Mouse (Mus musculus) spleen, adult 18-20 months (tissue): ENCODE measurements around the gene Gm11554.
"Not testable (repeated sequence)": the region's sequence is repeated elsewhere in the genome, so short reads cannot be mapped to it uniquely, and the experiment has no call there.

ENCODE experiments used
- DNase-seq, 2 experiments: peaks; one replicate each; pipeline ENCODE4 v3.0.0; 2022; ENCODE audit warnings: mixed read lengths in 2 of 2

Gm11554 gene

DNA sequence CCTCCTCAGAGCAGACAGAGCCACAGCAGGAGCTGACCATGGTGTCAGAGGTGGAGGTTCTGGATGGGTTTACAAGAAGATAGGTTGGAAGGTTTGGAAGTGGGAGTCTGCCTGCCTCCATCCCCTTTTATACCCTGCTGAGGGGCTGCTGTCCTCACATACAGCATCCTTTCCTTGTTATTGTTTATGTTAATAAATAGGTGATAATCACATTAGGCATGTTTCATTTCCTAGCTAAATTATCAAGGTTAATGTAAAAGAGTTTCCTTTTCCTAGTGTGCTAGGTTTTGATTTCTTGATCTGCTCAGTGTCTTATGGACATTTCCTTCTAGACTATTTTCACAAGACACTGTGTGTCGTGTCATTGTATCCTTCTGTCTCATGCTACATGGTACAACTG is at the start of gene Gm11554:
Gene Gm11554, minus strand, starts transcription at position 101 of the 400 bp plus-strand sequence.
- not testable (repeated sequence) for DNase-seq

DNA sequence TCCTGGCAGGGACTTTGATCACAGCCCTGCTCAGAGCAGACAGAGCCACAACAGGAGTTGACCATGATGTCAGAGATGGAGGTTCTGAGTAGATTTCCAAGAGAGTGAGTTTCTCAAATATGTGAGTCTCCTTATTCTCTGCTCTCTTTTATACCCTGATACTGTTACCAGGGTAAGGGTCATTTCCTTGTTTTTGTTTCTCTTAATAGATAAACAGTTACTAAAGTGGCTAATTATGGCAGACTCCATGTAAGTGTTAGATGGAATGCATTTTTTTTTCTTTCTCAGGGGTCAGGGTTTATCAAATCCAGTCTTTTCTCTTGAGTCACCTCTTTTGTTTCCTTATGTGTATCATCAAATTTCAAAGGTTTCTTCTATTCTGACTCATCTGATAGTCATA is 47.3 kb upstream of the Gm11554 start, which contains the start of gene Krtap4-16:
Gene Krtap4-16, minus strand, starts transcription at position 101 of the 400 bp plus-strand sequence.
- no peak for DNase-seq

DNA sequence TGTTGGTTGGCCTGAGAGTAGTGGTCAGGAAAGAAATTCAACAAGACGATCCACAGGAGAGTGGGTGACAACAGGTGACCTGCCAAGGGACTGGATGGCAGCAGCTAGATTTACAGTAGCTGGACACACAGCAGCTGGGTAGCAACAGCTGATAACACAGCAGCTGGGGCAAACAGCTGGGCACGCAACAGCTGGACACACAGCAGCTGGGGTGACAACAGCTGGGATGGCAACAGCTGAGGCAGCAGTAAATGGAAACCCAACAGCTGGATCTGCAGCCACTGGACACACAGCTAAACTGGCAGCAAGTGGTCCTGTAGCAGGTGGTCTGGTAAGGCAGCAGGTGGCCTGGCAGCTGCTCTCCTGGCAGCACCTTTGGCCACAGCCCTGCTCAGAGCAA is 42.5 kb upstream of the Gm11554 start:
- no peak for DNase-seq

DNA sequence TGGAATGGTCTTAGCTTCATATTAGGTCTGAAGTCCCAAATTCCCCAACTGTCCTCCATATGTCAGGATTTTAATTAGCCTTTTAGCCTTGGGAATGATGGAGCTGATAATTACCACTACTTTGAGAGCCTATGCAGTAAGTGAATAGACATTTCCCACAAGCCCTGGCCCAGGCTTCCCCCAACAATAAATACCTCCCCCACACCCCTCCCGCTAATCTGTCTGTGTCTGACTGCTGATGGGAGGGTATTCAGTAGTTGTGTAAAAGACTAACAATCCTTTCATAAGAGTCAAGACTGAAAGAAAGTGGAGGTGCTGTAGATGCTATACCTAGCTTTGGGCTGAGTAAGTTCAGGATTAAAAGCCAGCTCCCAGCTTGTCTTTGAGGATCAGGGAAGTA is 37.9 kb upstream of the Gm11554 start:
- DNase-seq, result no peak

DNA sequence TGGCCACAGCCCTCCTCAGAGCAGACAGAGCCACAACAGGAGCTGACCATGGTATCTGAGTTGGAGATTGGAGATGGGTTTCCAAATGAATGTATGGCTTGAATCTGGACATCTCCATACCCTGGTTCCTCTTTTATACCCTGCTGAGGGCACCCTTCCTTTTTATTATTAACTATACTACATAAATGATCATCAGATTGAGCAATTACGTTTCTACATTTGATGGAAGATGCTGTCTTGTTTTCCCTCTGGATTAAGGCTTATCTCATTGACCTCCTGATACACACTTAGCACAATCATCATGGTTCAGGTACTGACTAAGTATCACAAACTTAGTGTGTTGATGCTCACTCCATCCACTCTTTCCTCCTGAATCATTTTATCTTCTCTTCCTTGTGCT is 33.7 kb upstream of the Gm11554 start, which contains the start of gene 2300003K06Rik:
Gene 2300003K06Rik, minus strand, starts transcription at position 101 of the 400 bp plus-strand sequence.
- DNase-seq, result no peak

DNA sequence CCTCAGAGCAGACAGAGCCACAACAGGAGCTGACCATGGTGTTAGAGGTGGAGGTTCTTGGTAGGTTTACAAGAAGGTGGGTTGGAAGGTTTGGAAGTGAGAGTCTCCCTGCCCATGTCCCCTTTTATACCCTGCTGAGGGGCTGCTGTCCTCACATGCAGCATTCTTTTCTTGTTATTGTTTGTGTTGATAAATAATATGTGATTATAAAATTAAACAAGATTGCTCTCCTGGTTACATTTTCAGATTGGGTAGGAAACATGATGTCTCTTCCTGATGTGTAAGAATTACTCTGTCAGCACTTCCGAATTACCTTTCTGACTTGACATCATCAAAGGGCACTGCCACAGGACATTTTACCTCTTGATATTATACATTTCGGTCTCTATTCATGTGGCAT is 11.3 kb upstream of the Gm11554 start, which contains the start of gene Gm11564:
Gene Gm11564, minus strand, starts transcription at position 101 of the 400 bp plus-strand sequence.
- not testable (repeated sequence) for DNase-seq

DNA sequence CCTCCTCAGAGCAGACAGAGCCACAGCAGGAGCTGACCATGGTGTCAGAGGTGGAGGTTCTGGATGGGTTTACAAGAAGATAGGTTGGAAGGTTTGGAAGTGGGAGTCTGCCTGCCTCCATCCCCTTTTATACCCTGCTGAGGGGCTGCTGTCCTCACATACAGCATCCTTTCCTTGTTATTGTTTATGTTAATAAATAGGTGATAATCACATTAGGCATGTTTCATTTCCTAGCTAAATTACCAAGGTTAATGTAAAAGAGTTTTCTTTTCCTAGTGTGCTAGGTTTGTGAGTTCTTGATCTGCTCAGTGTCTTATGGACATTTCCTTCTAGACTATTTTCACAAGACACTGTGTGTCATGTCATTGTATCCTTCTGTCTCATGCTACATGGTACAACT is 5.5 kb upstream of the Gm11554 start, which contains the start of gene Krtap4-13:
Gene Krtap4-13, minus strand, starts transcription at position 101 of the 400 bp plus-strand sequence.
- not testable (repeated sequence) for DNase-seq

DNA sequence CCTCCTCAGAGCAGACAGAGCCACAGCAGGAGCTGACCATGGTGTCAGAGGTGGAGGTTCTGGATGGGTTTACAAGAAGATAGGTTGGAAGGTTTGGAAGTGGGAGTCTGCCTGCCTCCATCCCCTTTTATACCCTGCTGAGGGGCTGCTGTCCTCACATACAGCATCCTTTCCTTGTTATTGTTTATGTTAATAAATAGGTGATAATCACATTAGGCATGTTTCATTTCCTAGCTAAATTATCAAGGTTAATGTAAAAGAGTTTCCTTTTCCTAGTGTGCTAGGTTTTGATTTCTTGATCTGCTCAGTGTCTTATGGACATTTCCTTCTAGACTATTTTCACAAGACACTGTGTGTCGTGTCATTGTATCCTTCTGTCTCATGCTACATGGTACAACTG is 5.4 kb downstream of the Gm11554 start, which contains the start of gene Gm11569:
Gene Gm11569, minus strand, starts transcription at position 101 of the 400 bp plus-strand sequence.
- not testable (repeated sequence) for DNase-seq

DNA sequence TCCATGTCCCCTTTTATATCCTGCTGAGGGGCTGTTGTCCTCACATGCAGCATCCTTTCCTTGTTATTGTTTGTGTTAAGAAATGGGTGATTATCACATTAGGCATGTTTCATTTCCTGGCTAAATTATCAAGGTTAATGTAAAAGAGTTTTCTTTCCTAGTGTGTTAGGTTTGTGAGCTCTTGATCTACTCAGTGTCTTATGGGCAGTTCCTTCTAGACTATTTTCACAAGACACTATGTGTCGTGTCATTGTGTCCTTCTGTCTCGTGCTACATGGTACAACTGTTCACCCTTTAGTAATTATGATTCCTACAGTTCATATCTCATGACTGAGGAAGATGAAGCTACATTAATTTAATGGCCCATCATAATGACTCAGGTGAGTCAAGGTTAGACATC is 10.9 kb downstream of the Gm11554 start, which contains the start of gene Gm11596:
Gene Gm11596, minus strand, starts transcription at position 101 of the 400 bp plus-strand sequence.
- DNase-seq, result no peak

DNA sequence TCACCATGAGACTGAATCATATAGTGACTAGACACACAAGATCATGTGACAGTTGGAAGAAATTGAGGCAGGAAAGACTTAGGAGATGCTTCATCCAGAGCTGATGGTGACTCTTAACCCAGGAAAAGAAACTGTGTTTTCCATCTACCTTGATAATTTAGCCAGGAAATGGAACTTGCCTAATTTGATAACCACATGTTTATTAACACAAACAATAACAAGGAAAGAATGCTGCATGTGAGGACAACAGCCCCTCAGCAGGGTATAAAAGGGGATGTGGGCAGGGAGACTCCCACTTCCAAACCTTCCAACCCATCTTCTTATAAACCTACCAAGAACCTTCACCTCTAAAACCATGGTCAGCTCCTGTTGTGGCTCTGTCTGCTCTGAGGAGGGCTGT is 19.3 kb downstream of the Gm11554 start, which contains the start of gene Krtap4-9:
Gene Krtap4-9, plus strand, starts transcription at position 301 of the 400 bp plus-strand sequence.
- DNase-seq, result not testable (repeated sequence)

DNA sequence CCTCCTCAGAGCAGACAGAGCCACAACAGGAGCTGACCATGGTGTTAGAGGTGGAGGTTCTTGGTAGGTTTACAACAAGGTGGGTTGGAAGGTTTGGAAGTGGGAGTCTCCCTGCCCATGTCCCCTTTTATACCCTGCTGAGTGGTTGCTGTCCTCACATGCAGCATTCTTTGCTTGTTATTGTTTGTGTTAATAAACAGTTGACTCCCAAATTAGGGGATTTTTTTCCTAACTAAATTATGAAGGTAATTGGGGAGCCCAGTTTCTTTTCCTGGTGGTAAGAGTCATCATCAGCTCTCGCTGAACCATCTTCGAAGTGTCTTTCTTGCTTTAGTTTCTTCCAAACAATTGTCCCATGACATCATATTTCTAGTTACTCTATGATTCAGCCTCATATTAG is 23.6 kb downstream of the Gm11554 start, which contains the start of gene Krtap4-8:
Gene Krtap4-8, minus strand, starts transcription at position 101 of the 400 bp plus-strand sequence.
- no peak for DNase-seq

DNA sequence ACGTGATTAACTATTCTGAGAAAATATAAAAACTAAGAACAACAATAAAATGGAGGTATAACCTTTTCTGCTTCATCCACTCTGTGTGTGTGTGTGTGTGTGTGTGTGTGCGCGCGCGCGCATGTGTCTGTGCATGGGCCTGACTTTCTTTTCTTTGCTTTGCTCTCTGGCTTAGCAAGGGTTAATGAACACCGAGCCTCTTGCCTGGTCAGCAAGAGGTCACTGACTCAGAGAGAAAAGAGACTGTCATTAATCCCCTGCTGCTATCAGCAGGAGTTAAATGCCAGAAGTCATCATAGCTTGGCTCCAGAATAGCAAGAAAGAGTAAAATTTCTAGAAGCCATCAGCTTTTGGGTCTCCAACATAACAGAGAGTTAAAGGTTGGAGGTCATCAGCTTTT is 25.8 kb downstream of the Gm11554 start:
- no peak for DNase-seq

DNA sequence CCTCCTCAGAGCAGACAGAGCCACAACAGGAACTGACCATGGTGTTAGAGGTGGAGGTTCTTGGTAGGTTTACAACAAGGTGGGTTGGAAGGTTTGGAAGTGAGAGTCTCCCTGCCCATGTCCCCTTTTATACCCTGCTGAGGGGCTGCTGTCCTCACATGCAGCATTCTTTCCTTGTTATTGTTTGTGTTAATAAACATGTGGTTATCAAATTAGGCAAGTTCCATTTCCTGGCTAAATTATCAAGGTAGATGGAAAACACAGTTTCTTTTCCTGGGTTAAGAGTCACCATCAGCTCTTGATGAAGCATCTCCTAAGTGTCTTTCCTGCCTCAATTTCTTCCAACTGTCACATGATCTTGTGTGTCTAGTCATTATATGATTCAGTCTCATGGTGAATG is 31.4 kb downstream of the Gm11554 start, which contains the start of gene Gm11595:
Gene Gm11595, minus strand, starts transcription at position 101 of the 400 bp plus-strand sequence.
- DNase-seq, result not testable (repeated sequence)

DNA sequence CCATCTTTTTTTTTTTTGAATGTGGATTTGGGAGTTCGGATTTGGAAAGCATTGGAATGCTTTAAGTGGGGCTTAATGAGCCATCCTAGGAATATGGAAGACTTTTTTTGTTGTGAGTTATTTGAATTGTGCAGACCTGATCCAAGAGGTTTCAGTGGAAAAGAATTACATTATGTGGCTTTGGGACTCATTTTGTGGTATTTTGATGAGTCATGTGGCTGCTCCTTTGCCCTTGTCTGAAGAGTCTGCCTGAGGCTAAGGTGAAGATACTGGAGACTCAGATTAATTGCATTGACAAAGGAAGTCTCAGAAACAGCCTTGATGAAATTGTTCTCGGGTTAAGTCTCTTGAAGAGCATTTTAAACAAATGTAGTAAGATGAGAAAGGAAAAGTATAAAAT is 35.8 kb downstream of the Gm11554 start:
- no peak for DNase-seq

DNA sequence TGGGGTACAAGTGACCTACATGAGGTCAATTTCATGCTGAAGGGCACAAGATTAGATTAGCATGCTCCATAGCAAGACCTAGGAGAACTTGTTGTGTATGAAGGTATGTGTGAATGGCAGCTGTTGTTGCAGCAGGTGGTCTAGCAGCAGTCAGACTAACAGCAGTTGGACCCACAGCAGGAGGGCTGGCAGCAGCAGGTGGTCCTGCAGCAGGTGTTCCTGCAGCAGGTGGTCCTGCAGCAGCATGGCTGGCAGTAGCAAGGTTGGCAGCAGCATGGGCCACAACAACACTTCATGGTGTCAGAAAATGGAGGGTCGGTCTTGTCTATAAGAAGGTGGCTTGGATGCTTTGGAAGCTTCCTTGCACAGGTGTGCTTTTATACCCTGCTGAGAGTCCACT is 45.4 kb downstream of the Gm11554 start:
- no peak for DNase-seq
